Mouse (Mus musculus): ENCODE data around the gene Agrn.

The Agrn gene

DNA sequence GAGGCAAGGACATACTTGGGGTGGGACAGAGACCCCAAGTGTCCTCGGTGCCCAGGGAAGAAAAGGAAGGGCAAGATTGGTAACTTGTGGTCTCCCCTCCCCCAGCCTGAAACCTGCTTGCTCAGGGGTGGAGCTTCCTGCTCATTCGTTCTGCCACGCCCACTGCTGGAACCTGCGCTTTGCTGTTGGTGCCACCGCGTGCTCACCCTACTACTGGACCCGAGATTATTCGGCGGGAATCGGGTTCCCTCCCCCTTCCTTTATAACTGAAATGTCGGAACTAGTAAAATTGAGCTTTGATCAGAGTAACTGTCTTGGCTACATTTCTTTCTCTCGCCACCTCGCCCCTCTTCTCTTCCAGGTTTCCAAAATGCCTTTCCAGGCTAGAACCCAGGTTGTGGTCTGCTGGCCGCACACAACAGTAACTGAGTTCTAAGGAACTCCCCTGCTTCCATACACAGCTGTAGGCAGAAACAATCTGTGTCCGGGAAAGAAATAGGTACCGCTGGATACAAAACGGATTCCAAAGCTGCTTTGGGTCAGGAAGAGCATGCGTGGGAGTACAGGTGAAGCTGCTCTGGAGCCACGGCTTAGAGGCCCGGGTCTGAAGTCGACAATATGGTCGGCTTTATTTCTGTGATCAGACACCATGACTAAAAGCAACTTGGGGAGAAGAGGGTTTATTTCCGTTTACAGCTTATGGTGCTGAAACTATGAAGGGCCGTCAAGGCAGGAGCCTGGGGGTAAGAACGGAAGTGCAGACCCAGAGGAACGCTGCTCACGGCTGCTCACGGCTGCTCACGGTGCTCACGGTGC is 60.8 kb downstream of the Agrn start:
- no peak for DNase-seq

DNA sequence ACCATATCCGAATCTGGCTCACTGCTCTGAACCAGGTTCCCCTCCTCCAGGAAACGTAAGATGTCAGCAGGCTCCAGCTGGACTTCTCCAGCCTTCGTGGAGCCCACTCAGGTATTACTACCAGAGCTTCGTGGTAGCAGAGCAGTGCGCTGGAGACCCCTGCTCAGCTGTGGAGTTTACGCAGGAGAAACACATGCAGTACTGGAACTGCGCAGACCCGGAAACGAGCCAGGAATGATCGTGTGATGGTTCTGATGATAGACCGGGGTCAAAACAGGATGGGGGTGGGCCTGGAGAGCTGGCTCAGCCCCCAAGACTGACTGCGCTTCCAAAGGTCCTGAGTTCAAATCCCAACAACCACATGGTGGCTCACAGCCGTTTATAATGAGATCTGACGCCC is 61.5 kb downstream of the Agrn start:
- DNase-seq: no peak

GRCm38 (mm10) chr4:156135112-156135511 is 62.2 kb downstream of the Agrn start:
- DNase-seq: no peak

- DNase-seq: no peak
These were observed 63.2 kb downstream of the Agrn start for GRCm38 (mm10) chr4:156133943-156134605.

DNA sequence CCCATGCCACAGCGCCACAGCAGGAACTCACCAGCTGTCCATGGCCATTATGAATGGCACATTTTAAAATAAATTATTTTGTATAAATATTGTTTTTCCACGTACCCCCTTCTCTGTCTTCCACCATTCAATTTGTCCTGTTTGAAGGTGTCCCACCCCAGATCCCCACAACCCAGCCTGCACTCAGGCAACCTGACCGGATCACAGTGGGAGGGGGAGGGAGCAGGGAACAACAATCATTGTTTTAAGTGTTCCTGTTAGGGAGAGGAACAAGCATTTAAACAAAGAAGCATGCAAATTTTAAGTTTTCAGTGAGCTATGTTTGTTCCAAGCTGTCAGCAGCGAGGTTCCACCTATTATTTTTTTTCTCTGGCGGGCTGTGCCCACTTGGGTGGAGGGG is 64.0 kb downstream of the Agrn start:
- DNase-seq: no peak

DNA sequence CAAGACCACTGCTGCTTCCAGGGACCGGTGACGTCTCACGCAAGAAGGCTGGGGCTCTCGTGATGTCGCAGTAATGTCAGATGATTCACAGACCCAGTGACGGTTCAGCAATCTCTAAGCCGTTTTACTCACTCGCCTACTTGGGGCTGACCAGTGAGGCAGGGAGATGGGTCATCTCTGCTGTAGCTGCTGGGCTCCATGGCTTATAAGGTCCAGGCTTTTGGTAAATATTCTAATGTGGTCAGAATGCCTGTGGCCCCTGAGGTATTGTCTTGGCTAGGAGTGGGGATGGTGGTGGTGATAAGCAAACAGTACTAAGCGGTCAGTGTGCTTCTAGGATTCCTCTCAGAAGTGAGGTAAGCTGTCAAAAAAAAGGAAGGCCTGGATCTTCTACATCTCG is 66.3 kb downstream of the Agrn start:
- DNase-seq: no peak

DNA sequence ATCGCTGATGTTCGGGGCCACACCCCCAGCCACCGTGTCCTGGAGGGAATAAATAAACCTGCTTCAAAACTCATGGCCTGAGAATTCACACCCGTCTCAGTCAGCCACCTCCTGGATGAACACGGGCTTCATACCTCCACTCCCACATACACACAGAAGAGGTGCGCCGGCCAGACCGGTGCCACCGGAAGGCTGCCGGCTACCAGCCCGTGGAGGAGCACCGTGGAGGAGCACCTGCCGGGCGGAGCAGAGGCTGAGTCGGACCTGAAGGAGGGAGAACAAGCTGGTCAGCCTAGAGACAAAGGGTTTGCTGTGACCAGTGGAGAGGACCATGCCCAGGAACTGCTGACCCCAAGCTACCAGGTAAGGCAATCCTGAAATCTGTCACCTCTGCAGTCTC is 66.9 kb downstream of the Agrn start, which contains the start of gene Rnf223:
Gene Rnf223 (plus strand): TSS at position 78 of the 400 bp plus-strand sequence.
- DNase-seq: no peak

GRCm38 (mm10) chr4:156128746-156129145 is 68.5 kb downstream of the Agrn start:
- no peak for DNase-seq

DNA sequence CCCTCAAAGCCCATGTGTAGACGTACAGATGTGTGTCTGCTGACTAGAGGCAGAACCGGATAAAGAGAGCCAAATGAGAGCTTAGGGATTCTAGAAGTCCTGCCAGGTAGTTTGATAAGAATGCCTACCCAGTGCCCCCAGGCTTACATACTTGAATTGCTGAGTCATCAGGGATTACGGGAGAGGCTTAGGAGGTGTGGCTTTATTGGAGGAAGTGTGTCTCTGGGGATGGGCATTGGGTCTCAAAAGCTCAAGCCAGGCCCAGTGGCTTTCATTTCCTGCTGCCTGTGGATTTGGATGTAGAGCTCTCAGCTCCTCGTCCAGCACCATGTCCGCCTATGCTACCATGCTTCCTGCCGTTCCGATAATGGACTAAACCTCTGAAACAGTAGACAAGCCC is 70.4 kb downstream of the Agrn start:
- no peak for DNase-seq

DNA sequence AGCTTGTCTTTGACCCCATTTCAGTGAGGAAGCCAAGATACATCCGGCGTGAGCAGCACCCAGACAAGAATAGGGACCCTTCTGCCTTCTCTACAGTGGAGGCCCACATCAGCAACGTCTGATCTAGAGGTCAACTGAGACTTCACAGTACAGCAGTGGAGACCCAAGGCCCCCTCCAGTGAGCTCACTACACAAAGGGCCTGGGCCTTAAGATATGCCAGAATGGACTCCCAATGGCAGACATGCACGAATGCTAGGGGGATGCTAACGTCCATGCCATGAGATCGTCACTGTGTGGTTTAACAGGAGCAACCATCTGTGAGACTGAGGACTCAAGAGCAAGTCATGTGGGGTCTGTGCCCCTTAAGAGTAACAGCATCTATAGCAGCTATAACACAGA is 71.9 kb downstream of the Agrn start:
- no peak for DNase-seq

DNA sequence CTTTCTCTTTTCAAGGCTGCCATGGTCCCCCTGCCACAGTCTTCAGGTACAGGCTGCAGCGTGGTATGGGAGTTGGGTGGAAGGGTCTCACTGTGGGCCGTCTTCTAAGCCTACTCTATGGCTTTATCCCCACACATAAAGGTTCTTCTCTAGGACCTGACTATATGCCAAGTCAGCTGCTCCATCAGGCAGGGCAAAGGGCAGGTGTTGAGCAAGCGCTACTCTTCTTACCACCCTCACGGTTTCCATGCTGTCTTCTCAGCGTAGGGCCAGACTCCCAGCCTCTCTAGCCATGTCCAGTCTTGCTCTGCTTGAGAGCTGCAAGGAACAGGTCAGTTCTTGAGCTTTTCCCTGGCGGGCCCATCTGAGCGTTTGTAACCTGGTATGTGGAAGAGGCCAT is 73.2 kb downstream of the Agrn start:
- no peak for DNase-seq
